Mouse (Mus musculus): ENCODE measurements at regions not wholly inside any gene's neighbourhood (a gene's known extent, or its start where the extent isn't known, plus 50 kb on each side); places are given as distances from the start of the nearest gene placed in this dataset.

- TF ChIP-seq NRF1 (IDR thresholded peaks at IDR 0.05; ENCODE audit: insufficient read depth, low read depth, low read length, poor library complexity, severe bottlenecking), result no peak
- no peak for TF ChIP-seq TCF12 (IDR thresholded peaks at IDR 0.05; ENCODE audit: low read depth, low read length)
- TF ChIP-seq POLR2A (IDR thresholded peaks at IDR 0.05; ENCODE audit: control insufficient read depth in 1 of 2, insufficient read depth in 1 of 2, low read depth in 1 of 2, low read length in 2 of 2, poor library complexity in 1 of 2), result no peak
- no peak for TF ChIP-seq E2F4 (IDR thresholded peaks at IDR 0.05; ENCODE audit: borderline replicate concordance, low read depth, low read length)
- no peak for TF ChIP-seq CTCF (IDR thresholded peaks at IDR 0.05 in 2 of 3, conservative IDR thresholded peaks at IDR 0.05 in 1 of 3; ENCODE audit: control insufficient read depth in 1 of 3, insufficient read depth in 1 of 3, low read depth in 2 of 3, low read length in 3 of 3, poor library complexity in 1 of 3, severe bottlenecking in 1 of 3)
- TF ChIP-seq EP300 (IDR thresholded peaks at IDR 0.05; ENCODE audit: low read depth in 1 of 2, low read length in 2 of 2), result no peak
- no peak for TF ChIP-seq JUND (IDR thresholded peaks at IDR 0.05; ENCODE audit: low read depth, low read length)
- no peak for TF ChIP-seq GATA1 (IDR thresholded peaks at IDR 0.05; ENCODE audit: low read depth, low read length)
- TF ChIP-seq MAZ (IDR thresholded peaks at IDR 0.05; ENCODE audit: low read depth, low read length), result no peak
- TF ChIP-seq MEF2A (IDR thresholded peaks at IDR 0.05; ENCODE audit: extremely low read depth, insufficient replicate concordance, low read depth, low read length, poor library complexity, severe bottlenecking), result no peak
- no peak for TF ChIP-seq CHD2 (IDR thresholded peaks at IDR 0.05; ENCODE audit: low read length)
- no peak for TF ChIP-seq MXI1 (IDR thresholded peaks at IDR 0.05; ENCODE audit: low read depth, low read length)
Measured at GRCm38 (mm10) chr16:12764166-12764565, 345.3 kb upstream of the Ercc4 start.
